Mouse (Mus musculus) midbrain, embryonic 14.5 days (tissue): ENCODE results near the gene Rtn4. TPM values are rescaled to one million over a fixed set of nuclear protein-coding genes. Genes with fewer than 3 reads are reported as not detected.
A peak's percentile ranks its signal among the peaks of the same experiment; 100 is the strongest.

Source experiments
- ATAC-seq: fragments of 200-750 bp; cut with Nextera tagmentation; 2 replicates; pipeline ENCODE4 v1.8.0; 2017; ENCODE audit warnings: moderate number of reproducible peaks, moderate library complexity; ENCODE audit not compliant: low FRiP score, low TSS enrichment
- DNase-seq: peaks from one replicate; pipeline ENCODE4 v3.0.0-alpha.2; 2015
- H3K27ac ChIP-seq: fragments of 300-500 bp; sonication (generic); replicated peaks from 2 replicates; pipeline ENCODE4 v1.5.1; 2014; ENCODE audit warnings: mild to moderate bottlenecking, low read depth, low read length, moderate library complexity
- H3K27me3 ChIP-seq: fragments of 300-500 bp; sonication (generic); 2 replicates; pipeline ENCODE4 v1.6.1; 2014; ENCODE audit warnings: low read length, control low read depth, mixed read lengths; ENCODE audit not compliant: control insufficient read depth, insufficient read depth
- H3K36me3 ChIP-seq: fragments of 300-500 bp; sonication (generic); 2 replicates; pipeline ENCODE4 v1.6.1; 2014; ENCODE audit warnings: low read length, control low read depth; ENCODE audit not compliant: control insufficient read depth, insufficient read depth
- H3K4me1 ChIP-seq: fragments of 300-500 bp; sonication (generic); 2 replicates; pipeline ENCODE4 v1.6.1; 2014; ENCODE audit warnings: mild to moderate bottlenecking, antibody characterized with exemption, low read length, control low read depth; ENCODE audit not compliant: control insufficient read depth, insufficient read depth
- H3K4me2 ChIP-seq: fragments of 300-500 bp; sonication (generic); 2 replicates; pipeline ENCODE4 v1.6.1; 2014; ENCODE audit warnings: mild to moderate bottlenecking, low read length, moderate library complexity
- H3K4me3 ChIP-seq: fragments of 300-500 bp; sonication (generic); replicated peaks from 2 replicates; pipeline ENCODE4 v1.5.1; 2014; ENCODE audit warnings: low read depth, low read length
- H3K9ac ChIP-seq: fragments of 300-500 bp; sonication (generic); replicated peaks from 2 replicates; pipeline ENCODE4 v1.6.1; 2014; ENCODE audit warnings: mild to moderate bottlenecking, low read length, moderate library complexity
- H3K9me3 ChIP-seq: fragments of 300-500 bp; sonication (generic); 2 replicates; pipeline ENCODE4 v1.6.1; 2016; ENCODE audit warnings: low read length, control low read depth, mixed read lengths; ENCODE audit not compliant: control insufficient read depth
- WGBS: fragments of 180-500 bp; shearing (Covaris S2); extraction: QIAGEN DNeasy Blood & Tissue Kit; methylation state at CpG from one replicate; pipeline ENCODE4 v1.1.7; 2014; 5-methylcytosine and 5-hydroxymethylcytosine counted together
- polyA plus RNA-seq: library from polyadenylated mRNA; unstranded; fragments of >200 nt; fragmentation: Nextera tagmentation; extraction: Ambion mirVana; gene quantifications from 2 replicates; pipeline ENCODE4 v1.2.1, GENCODE M21; 2014

Gene Rtn4
- polyA plus RNA-seq, 1 experiment from 2014 or later = 110 TPM

DNA sequence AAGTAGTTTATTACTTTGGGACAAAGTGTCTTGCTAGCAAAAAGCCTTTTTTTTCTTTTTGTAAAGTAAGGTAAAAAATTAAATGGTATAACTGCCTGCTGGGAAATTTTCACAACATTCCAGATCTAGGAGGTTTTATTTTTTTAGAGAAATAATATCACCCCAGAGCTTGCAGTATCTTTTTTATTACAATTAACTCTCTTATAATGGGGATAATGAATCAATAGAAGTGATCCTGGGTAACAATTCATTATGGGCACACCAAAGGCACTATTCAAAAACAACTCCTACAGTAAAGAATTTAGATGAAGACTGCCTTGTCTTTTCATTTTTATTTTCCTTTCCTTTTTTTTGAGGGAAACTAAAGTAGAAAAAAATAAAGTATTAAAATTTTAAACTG, 2.0 kb downstream of the Rtn4 start:
- Histone ChIP-seq H3K4me3 (peak overlapping the region; percentile 98), H3K4me1 (peaks cover 13% of the 10 kb centered on the region), H3K36me3 (peaks cover 5% of the 10 kb centered on the region; the same call in 1 of the 2 replicates), H3K27me3 (no peaks in the 10 kb centered on the region), H3K4me2 (peak overlapping the region; percentile 73), H3K9ac (no peak overlapping the region), H3K9me3 (no peaks in the 10 kb centered on the region), H3K27ac (no peak overlapping the region)
- no peak for ATAC-seq
- DNase-seq = no peak

DNA sequence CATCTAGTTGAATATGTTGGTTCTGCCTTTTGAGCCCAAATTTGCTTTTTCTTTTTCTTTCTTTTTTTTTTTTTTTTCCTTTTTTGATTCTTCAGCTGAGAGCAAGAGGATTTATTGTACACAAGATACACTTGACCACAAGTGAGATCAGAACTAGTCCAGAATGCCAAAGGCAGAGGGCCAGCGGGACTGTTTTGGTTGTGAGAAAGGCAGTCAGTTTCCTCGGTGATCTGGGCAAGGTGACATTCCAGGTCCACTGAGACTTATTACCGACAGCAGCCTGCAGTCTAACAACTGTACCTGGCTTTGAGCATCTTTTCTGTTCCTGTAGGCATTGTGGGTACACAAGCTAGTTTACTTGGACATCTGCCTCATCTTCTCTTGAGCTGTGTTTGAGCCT, 10.0 kb downstream of the Rtn4 start:
- H3K9ac ChIP-seq = no peak overlapping the region
- H3K27ac ChIP-seq = no peak overlapping the region
- 0 out of 2 replicates have a peak, but pooled peaks cover 5% of the 10 kb centered on the region for H3K4me1 ChIP-seq
- H3K4me3 ChIP-seq = no peak overlapping the region
- no peaks in the 10 kb centered on the region for H3K27me3 ChIP-seq
- no peak for ATAC-seq
- no peak overlapping the region for H3K4me2 ChIP-seq
- WGBS = 77% methylated on average over 3 of the region's 3 CpGs
- no peaks in the 10 kb centered on the region for H3K9me3 ChIP-seq
- no peak for DNase-seq
- H3K36me3 ChIP-seq = peaks cover 15% of the 10 kb centered on the region

DNA sequence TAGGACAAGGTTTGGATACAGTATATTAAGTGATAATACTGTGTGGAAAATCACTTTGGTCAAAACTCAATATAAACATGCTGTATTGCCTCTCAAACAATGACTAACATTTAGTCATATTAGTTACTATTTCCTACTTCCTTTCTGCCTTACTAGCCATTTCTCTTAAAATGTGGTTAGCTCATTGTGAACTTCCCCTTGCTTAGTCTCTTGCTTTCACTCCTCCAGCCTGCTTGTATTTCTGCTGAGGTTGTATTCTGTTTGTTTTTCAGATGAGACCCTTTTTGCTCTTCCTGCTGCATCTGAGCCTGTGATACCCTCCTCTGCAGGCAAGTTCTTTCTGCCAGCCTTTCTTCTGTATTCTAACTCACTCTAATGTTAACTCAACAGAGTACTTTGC, 12.5 kb downstream of the Rtn4 start:
- no peak for DNase-seq

DNA sequence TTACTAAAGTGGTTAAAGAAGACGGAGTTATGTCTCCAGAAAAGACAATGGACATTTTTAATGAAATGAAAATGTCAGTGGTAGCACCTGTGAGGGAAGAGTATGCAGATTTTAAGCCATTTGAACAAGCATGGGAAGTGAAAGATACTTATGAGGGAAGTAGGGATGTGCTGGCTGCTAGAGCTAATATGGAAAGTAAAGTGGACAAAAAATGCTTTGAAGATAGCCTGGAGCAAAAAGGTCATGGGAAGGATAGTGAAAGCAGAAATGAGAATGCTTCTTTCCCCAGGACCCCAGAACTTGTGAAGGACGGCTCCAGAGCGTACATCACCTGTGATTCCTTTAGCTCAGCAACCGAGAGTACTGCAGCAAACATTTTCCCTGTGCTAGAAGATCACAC, 14.1 kb downstream of the Rtn4 start:
- Histone ChIP-seq H3K27ac (no peak overlapping the region), H3K4me2 (no peak overlapping the region), H3K4me3 (no peak overlapping the region), H3K4me1 (no peaks in the 10 kb centered on the region), H3K36me3 (peaks cover 43% of the 10 kb centered on the region), H3K9ac (no peak overlapping the region), H3K27me3 (no peaks in the 10 kb centered on the region), H3K9me3 (no peaks in the 10 kb centered on the region)
- 95% methylated on average over 4 of the region's 4 CpGs for WGBS
- no peak for DNase-seq
- no peak for ATAC-seq

More for the DNA sequence above, 12.5 kb downstream of the Rtn4 start:
- H3K36me3 ChIP-seq = peaks cover 35% of the 10 kb centered on the region
- H3K4me3 ChIP-seq = no peak overlapping the region
- no peak overlapping the region for H3K27ac ChIP-seq
- no peaks in the 10 kb centered on the region for H3K27me3 ChIP-seq
- H3K4me2 ChIP-seq = no peak overlapping the region
- H3K9me3 ChIP-seq = no peaks in the 10 kb centered on the region
- ATAC-seq = no peak
- 0 out of 2 replicates have a peak, but pooled peaks cover 4% of the 10 kb centered on the region for H3K4me1 ChIP-seq
- H3K9ac ChIP-seq = no peak overlapping the region

DNA sequence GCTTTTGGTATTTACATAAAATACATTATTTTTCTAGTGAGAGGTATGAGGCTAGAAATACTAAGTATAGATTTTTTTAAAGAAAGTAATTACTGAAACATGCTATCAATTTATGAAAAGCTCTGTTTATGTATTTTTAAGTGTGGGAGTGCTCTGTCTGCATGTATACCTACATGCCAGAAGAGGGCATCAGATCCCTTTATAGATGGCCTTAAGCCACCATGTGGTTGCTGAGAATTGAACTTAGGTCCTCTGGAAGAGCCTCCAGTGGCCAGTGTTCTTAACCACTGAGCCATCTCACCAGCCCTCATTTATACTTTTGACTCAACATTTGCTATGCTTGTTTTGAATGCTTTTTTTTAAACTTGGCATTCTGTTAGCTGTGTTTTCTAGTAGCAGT, 16.8 kb downstream of the Rtn4 start:
- no peak overlapping the region for H3K4me3 ChIP-seq
- H3K9ac ChIP-seq = no peak overlapping the region
- H3K27me3 ChIP-seq = no peaks in the 10 kb centered on the region
- no peaks in the 10 kb centered on the region for H3K4me1 ChIP-seq
- H3K36me3 ChIP-seq = peaks cover 53% of the 10 kb centered on the region
- no peaks in the 10 kb centered on the region for H3K9me3 ChIP-seq
- no peak for ATAC-seq
- H3K27ac ChIP-seq = no peak overlapping the region
- no peak for DNase-seq
- H3K4me2 ChIP-seq = no peak overlapping the region

DNA sequence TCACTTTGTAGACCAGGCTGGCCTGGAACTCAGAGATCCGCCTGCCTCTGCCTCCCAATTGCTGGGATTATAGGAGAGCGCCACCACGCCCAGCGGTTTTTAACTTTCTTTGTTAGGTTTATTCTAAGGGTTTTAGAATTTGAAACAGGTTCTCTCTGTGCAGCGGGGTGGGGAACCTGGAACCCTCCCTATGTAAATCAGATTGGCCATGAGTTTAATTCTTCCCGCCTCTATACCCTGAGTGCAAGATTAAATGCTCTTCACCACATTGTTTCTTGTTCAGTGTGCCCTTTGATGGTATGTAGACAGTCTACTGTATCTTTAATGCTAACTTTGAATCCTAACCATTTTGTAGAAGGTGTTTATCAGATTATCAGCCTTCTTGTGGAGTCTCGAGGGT, 21.4 kb downstream of the Rtn4 start:
- peaks cover 25% of the 10 kb centered on the region for H3K36me3 ChIP-seq
- peaks cover 4% of the 10 kb centered on the region; the same call in 1 of the 2 replicates for H3K4me1 ChIP-seq
- no peak overlapping the region for H3K4me2 ChIP-seq
- 91% methylated on average over 7 of the region's 7 CpGs for WGBS
- DNase-seq (no peak), ATAC-seq (no peak)
- no peaks in the 10 kb centered on the region for H3K27me3 ChIP-seq
- H3K27ac ChIP-seq = no peak overlapping the region
- no peak overlapping the region for H3K9ac ChIP-seq
- H3K9me3 ChIP-seq = no peaks in the 10 kb centered on the region
- H3K4me3 ChIP-seq = no peak overlapping the region

DNA sequence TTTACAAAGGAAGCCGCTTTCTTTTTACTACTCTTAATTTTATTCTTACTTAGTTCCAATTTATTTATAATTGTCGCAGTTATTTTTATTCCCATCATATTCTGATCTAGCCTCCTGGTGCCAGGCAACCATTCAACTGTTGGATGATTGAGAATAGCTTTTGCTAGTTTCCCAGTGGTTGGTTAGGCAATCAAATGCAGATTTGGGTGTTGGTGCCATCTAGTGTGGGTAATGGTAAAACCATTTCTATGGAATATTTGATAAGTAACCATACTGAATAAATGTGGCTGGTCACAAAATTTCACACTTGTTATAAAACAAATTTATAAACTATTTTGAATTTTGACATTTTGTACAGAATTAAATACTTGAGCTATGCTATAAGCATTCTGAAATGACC, 22.0 kb downstream of the Rtn4 start:
- H3K9ac ChIP-seq = no peak overlapping the region
- peaks cover 20% of the 10 kb centered on the region for H3K36me3 ChIP-seq
- H3K27ac ChIP-seq = no peak overlapping the region
- H3K4me3 ChIP-seq = no peak overlapping the region
- H3K4me2 ChIP-seq = no peak overlapping the region
- WGBS = 95% methylated on average over 2 of the region's 2 CpGs
- peak; percentile 64 for DNase-seq
- no peak for ATAC-seq
- H3K9me3 ChIP-seq = no peaks in the 10 kb centered on the region
- H3K27me3 ChIP-seq = no peaks in the 10 kb centered on the region
- peaks cover 4% of the 10 kb centered on the region; the same call in 1 of the 2 replicates for H3K4me1 ChIP-seq

DNA sequence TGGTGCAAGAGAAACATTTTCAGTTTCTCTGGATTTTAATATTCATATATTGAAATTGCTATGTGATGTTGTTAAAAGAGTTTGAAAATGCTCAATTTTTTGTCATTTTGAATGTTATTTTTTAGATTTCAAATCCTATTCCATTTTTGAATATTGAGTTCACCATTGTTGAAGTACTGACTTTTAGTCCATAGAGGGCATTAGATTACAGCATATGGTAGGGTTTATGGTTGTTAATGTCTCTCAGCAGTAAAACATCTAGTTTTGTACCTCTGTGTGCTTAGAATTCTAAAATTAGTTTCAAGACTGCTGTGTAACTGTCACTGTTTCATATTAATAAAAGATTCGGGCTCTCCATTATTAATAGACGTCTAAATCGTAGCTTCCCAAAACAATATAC, 22.8 kb downstream of the Rtn4 start:
- no peak overlapping the region for H3K27ac ChIP-seq
- no peak overlapping the region for H3K9ac ChIP-seq
- H3K4me3 ChIP-seq = no peak overlapping the region
- peaks cover 16% of the 10 kb centered on the region for H3K36me3 ChIP-seq
- 84% methylated on average over 3 of the region's 3 CpGs for WGBS
- no peak for ATAC-seq
- H3K27me3 ChIP-seq = no peaks in the 10 kb centered on the region
- no peak for DNase-seq
- H3K4me1 ChIP-seq = peaks cover 4% of the 10 kb centered on the region; the same call in 1 of the 2 replicates
- H3K4me2 ChIP-seq = no peak overlapping the region
- H3K9me3 ChIP-seq = no peaks in the 10 kb centered on the region

DNA sequence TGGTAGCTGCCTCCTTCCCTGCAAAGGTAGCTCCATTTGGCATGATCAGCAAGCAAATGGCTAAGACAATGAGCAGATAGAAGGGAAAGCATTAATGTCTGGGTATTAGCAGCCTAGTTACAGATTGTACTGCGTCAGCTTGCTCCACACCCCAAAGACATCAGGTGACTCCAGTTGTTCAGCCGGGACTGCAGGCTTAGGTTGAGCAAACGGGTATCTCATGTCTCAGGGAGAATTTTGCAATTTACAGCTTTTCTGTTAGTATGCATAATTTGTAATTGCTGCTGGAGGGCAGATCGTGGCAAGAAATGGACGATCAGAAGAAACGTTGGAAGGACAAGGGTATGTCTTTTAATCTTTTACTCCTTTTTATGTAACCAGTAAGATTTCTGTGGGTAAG, 25.8 kb downstream of the Rtn4 start:
- Histone ChIP-seq H3K4me1 (peaks cover 4% of the 10 kb centered on the region; the same call in 1 of the 2 replicates), H3K27ac (0 out of 2 replicates have a peak overlapping the region, but pooled peaks have one; percentile 37), H3K36me3 (peaks cover 7% of the 10 kb centered on the region; the same call in 1 of the 2 replicates), H3K4me3 (no peak overlapping the region), H3K9ac (0 out of 2 replicates have a peak overlapping the region, but pooled peaks have one; percentile 17), H3K4me2 (0 out of 2 replicates have a peak overlapping the region, but pooled peaks have one; percentile 8), H3K27me3 (no peaks in the 10 kb centered on the region), H3K9me3 (no peaks in the 10 kb centered on the region)
- DNase-seq (peak; percentile 46), ATAC-seq (no peak; the same call in 1 of the 2 replicates)
- WGBS = 49% methylated on average over 6 of the region's 6 CpGs
